Mouse (Mus musculus) myocyte (in vitro differentiated cells): ENCODE data around the gene Baz2b. TPM values are rescaled to one million over a fixed set of nuclear protein-coding genes. Genes with fewer than 3 reads are reported as not detected.

Experiments used
- H3K27me3 ChIP-seq: one replicate; pipeline ENCODE4 v1.6.1; 2011; ENCODE audit not compliant: control insufficient read depth, insufficient read depth, insufficient read length
- H3K36me3 ChIP-seq: one replicate; pipeline ENCODE4 v1.6.1; 2011; ENCODE audit not compliant: control insufficient read depth, insufficient read depth
- H3K4me2 ChIP-seq: one replicate; pipeline ENCODE4 v1.6.1; 2011; ENCODE audit warnings: low read depth, control low read depth
- H3K4me3 ChIP-seq: one replicate; pipeline ENCODE4 v1.5.1; 2011; ENCODE audit warnings: mild to moderate bottlenecking, control low read depth, moderate library complexity
- H3K79me2 ChIP-seq: one replicate; pipeline ENCODE4 v1.6.1; 2011; ENCODE audit not compliant: control insufficient read depth, insufficient read depth
- H3ac ChIP-seq: one replicate; pipeline ENCODE4 v1.6.1; 2011; ENCODE audit not compliant: control insufficient read depth, insufficient read length
- CEBPB ChIP-seq: IDR thresholded peaks from 2 replicates; pipeline ENCODE4 v1.6.1; 2011; ENCODE audit warnings: mild to moderate bottlenecking, moderate library complexity; ENCODE audit not compliant: poor library complexity, insufficient read depth, severe bottlenecking
- E2F4 ChIP-seq: IDR thresholded peaks from one replicate; pipeline ENCODE4 v1.6.1; 2011; ENCODE audit warnings: mild to moderate bottlenecking, control low read depth, moderate library complexity; ENCODE audit not compliant: insufficient read depth
- MAX ChIP-seq: IDR thresholded peaks from one replicate; pipeline ENCODE4 v1.6.1; 2011; ENCODE audit warnings: low read depth, mild to moderate bottlenecking, control low read depth
- MYOD1 ChIP-seq, 3 experiments: IDR thresholded peaks; one replicate each; pipeline ENCODE4 v1.6.1; 2011; ENCODE audit warnings: control low read depth in 2 of 3, low read depth in 2 of 3, mild to moderate bottlenecking in 2 of 3, moderate library complexity in 1 of 3; ENCODE audit not compliant: insufficient read length in 2 of 3, control insufficient read depth in 1 of 3
- MYOG ChIP-seq, 3 experiments: IDR thresholded peaks; one replicate each; pipeline ENCODE4 v1.6.1; 2011; ENCODE audit warnings: control low read depth in 2 of 3, low read depth in 2 of 3, mild to moderate bottlenecking in 2 of 3; ENCODE audit not compliant: insufficient read length in 2 of 3, control insufficient read depth in 1 of 3, insufficient read depth in 1 of 3
- POLR2A ChIP-seq: IDR thresholded peaks from one replicate; pipeline ENCODE4 v1.6.1; 2011; ENCODE audit warnings: low read depth, mild to moderate bottlenecking, control low read depth, moderate library complexity; ENCODE audit not compliant: insufficient read length
- POLR2AphosphoS2 ChIP-seq: IDR thresholded peaks from one replicate; pipeline ENCODE4 v1.6.1; 2011; ENCODE audit warnings: low read depth, control low read depth; ENCODE audit not compliant: insufficient read length
- REST ChIP-seq: IDR thresholded peaks from one replicate; pipeline ENCODE4 v1.6.1; 2011; ENCODE audit warnings: mild to moderate bottlenecking, control low read depth, moderate library complexity; ENCODE audit not compliant: insufficient read depth, insufficient read length
- SRF ChIP-seq: IDR thresholded peaks from one replicate; pipeline ENCODE4 v1.6.1; 2011; ENCODE audit warnings: low read depth; ENCODE audit not compliant: control insufficient read depth, insufficient read length
- TCF12 ChIP-seq: IDR thresholded peaks from one replicate; pipeline ENCODE4 v1.6.1; 2011; ENCODE audit warnings: mild to moderate bottlenecking, control low read depth; ENCODE audit not compliant: poor library complexity, insufficient read depth, severe bottlenecking
- TCF3 ChIP-seq: IDR thresholded peaks from one replicate; pipeline ENCODE4 v1.6.1; 2011; ENCODE audit warnings: low read depth, control low read depth; ENCODE audit not compliant: insufficient read length
- USF1 ChIP-seq: IDR thresholded peaks from one replicate; pipeline ENCODE4 v1.6.1; 2011; ENCODE audit warnings: low read depth, mild to moderate bottlenecking, control low read depth, moderate library complexity
- polyA plus RNA-seq: library from polyadenylated mRNA; unstranded; fragments of >200 nt; fragmentation: generic; extraction: Trizol; gene quantifications from one replicate; pipeline ENCODE4 v1.2.1, GENCODE M21; 2012; ENCODE audit warnings: missing spikeins

Gene Baz2b
- polyA plus RNA-seq, 1 experiment = 11.8 TPM

DNA sequence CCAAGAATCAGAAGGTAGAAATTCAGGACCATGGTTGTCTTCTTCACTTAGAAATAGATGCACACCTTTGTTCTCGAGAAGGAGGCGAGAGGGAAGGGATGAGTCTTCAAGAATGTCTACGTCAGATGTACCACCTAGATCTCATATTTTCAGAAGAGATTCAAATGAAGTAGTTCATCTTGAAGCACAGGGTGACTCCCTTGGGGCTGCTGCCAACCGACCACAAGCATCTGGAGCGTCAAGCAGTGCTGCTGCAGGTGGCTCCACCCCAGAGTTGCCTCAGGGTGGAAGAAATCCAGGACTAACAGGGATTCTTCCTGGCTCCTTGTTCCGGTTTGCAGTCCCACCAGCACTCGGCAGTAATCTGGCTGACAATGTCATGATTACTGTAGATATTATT lies 24.9 kb upstream of the Baz2b start:
- Histone ChIP-seq H3K4me2 (no peak overlapping the region), H3K27me3 (no peaks in the 10 kb centered on the region), H3K79me2 (peaks cover 8% of the 10 kb centered on the region), H3K36me3 (peaks cover 86% of the 10 kb centered on the region), H3ac (no peak overlapping the region), H3K4me3 (no peak overlapping the region)
- TF ChIP-seq TCF3 = no peak
- TF ChIP-seq E2F4 = no peak
- no peak for TF ChIP-seq MAX
- no peak for TF ChIP-seq POLR2A
- TF ChIP-seq SRF = no peak
- no peak for TF ChIP-seq POLR2AphosphoS2
- no peak for TF ChIP-seq MYOD1 (IDR thresholded peaks at IDR 0.05; ENCODE audit: control insufficient read depth in 1 of 3, insufficient read length in 2 of 3, low read depth in 2 of 3)
- no peak for TF ChIP-seq TCF12
- no peak for TF ChIP-seq CEBPB
- TF ChIP-seq MYOG (IDR thresholded peaks at IDR 0.05; ENCODE audit: control insufficient read depth in 1 of 3, insufficient read depth in 1 of 3, insufficient read length in 2 of 3, low read depth in 2 of 3) = no peak
- TF ChIP-seq REST = no peak
- no peak for TF ChIP-seq USF1

DNA sequence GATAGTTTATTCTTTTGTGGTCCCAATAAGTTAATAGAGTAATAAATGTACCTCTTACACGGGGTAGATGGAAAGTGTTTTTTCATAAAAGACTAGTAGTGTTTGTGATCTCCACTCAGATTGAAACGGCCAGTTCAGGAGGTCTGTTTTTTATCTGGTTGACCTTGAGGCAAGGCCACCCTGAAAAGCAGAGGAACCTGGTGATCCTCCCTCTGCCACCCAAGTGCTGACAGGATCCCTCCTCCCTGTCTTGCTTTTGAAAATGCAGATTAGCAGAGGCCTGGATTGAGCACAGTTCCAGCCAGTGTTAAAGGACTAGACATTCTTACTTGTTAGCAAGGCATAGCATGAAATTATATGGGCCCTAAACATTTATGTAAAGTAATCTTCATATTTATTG lies 23.5 kb upstream of the Baz2b start:
- no peak overlapping the region for H3K4me3 ChIP-seq

DNA sequence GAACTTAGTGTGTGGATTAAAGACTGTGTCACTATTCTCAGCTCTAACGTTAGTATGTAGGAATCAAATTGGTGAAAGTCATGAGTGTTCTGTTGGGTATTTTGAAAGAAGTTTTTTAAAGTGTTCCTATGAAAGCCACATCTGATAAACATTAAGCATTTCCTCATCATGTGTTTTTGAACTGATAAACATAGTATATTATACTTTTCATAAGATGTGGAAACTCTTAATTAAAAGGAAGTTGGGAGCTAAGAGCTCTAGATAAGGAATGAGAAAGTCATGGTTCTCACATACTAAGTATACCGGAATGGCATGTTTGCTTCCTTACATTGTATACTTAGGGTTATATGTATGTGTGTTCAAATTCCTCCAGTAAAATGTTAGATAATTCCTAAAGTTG lies 20.7 kb upstream of the Baz2b start:
- H3K36me3 ChIP-seq = peaks cover 55% of the 10 kb centered on the region
- H3K4me3 ChIP-seq = no peak overlapping the region
- no peak overlapping the region for H3ac ChIP-seq
- H3K79me2 ChIP-seq = peaks cover 48% of the 10 kb centered on the region
- H3K4me2 ChIP-seq = no peak overlapping the region
- H3K27me3 ChIP-seq = no peaks in the 10 kb centered on the region
- TF ChIP-seq POLR2AphosphoS2 (no peak), E2F4 (no peak), USF1 (no peak), CEBPB (no peak), MAX (no peak), TCF12 (no peak), MYOD1 (IDR thresholded peaks at IDR 0.05; ENCODE audit: control insufficient read depth in 1 of 3, insufficient read length in 2 of 3, low read depth in 2 of 3) (no peak), SRF (no peak), POLR2A (no peak), MYOG (IDR thresholded peaks at IDR 0.05; ENCODE audit: control insufficient read depth in 1 of 3, insufficient read depth in 1 of 3, insufficient read length in 2 of 3, low read depth in 2 of 3) (no peak)

More for the DNA sequence above, 23.5 kb upstream of the Baz2b start:
- Histone ChIP-seq H3ac (no peak overlapping the region), H3K4me2 (no peak overlapping the region), H3K79me2 (peaks cover 20% of the 10 kb centered on the region), H3K36me3 (peaks cover 82% of the 10 kb centered on the region), H3K27me3 (no peaks in the 10 kb centered on the region)
- TF ChIP-seq REST = no peak
- TF ChIP-seq MYOG (IDR thresholded peaks at IDR 0.05; ENCODE audit: control insufficient read depth in 1 of 3, insufficient read depth in 1 of 3, insufficient read length in 2 of 3, low read depth in 2 of 3) = no peak
- no peak for TF ChIP-seq USF1
- no peak for TF ChIP-seq TCF3
- TF ChIP-seq SRF = no peak
- TF ChIP-seq POLR2A = no peak
- TF ChIP-seq POLR2AphosphoS2 = no peak
- no peak for TF ChIP-seq CEBPB
- no peak for TF ChIP-seq E2F4
- TF ChIP-seq MAX = no peak
- TF ChIP-seq MYOD1 (IDR thresholded peaks at IDR 0.05; ENCODE audit: control insufficient read depth in 1 of 3, insufficient read length in 2 of 3, low read depth in 2 of 3) = no peak
- TF ChIP-seq TCF12 = no peak

DNA sequence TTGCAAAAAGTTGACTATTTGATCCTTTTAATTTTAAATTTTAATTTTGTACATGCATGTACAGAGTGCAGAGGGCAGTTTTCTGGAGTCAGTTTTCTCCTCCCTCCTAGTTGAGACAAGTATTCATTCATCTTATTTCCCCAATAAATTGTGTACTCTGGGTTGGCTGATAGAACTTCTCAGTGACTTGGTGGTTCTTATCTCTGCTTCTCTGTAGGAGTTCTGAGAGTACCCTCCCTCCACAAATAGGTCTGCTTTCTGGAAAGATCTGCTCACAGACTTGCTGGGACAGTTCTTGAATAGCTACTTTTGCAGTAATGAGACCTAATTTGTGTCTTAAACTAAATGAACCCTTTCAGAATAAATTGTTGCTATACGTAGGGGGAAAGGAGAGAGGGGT lies 18.8 kb upstream of the Baz2b start:
- Histone ChIP-seq H3K27me3 (no peaks in the 10 kb centered on the region), H3K4me3 (no peak overlapping the region), H3K36me3 (peaks cover 36% of the 10 kb centered on the region), H3ac (no peak overlapping the region), H3K79me2 (peaks cover 67% of the 10 kb centered on the region), H3K4me2 (no peak overlapping the region)
- TF ChIP-seq TCF12 (no peak), REST (no peak), MAX (no peak), TCF3 (no peak), SRF (no peak), MYOD1 (IDR thresholded peaks at IDR 0.05; ENCODE audit: control insufficient read depth in 1 of 3, insufficient read length in 2 of 3, low read depth in 2 of 3) (no peak), USF1 (no peak), CEBPB (no peak), POLR2A (no peak), POLR2AphosphoS2 (no peak), MYOG (IDR thresholded peaks at IDR 0.05; ENCODE audit: control insufficient read depth in 1 of 3, insufficient read depth in 1 of 3, insufficient read length in 2 of 3, low read depth in 2 of 3) (no peak), E2F4 (no peak)

DNA sequence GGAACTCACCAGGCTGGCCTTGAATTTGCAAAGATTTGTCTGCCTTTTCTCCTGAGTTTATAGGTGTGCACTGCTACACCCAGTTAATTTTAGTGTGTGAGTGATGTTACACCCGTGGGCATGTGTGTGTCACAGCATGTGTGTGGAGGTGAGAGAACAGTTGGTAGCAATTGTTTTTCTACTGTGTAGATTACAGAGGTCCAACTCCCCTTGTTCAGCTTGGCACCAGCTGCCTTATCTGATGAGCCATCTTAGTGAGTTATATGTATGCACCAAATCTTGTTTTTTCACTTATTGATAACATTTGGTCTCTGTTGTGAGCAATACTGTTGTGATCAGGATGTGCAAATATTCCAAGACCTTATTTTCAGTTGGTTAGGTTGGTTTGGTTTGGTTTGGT lies 13.8 kb upstream of the Baz2b start:
- TF ChIP-seq MYOG (IDR thresholded peaks at IDR 0.05; ENCODE audit: control insufficient read depth in 1 of 3, insufficient read depth in 1 of 3, insufficient read length in 2 of 3, low read depth in 2 of 3) (no peak), REST (no peak), POLR2A (no peak), SRF (no peak), POLR2AphosphoS2 (no peak), TCF12 (no peak), MAX (no peak), E2F4 (no peak), MYOD1 (IDR thresholded peaks at IDR 0.05; ENCODE audit: control insufficient read depth in 1 of 3, insufficient read length in 2 of 3, low read depth in 2 of 3) (no peak), CEBPB (no peak)
- H3K79me2 ChIP-seq = peaks cover 100% of the 10 kb centered on the region
- no peak overlapping the region for H3K4me3 ChIP-seq
- no peaks in the 10 kb centered on the region for H3K27me3 ChIP-seq
- H3ac ChIP-seq = no peak overlapping the region
- H3K36me3 ChIP-seq = no peaks in the 10 kb centered on the region
- H3K4me2 ChIP-seq = no peak overlapping the region
